Mouse (Mus musculus) embryonic facial prominence, embryonic 11.5 days (tissue): ENCODE measurements around the gene Ccdc28b. TPM values are rescaled to one million over a fixed set of nuclear protein-coding genes. Genes with fewer than 3 reads are reported as not detected.
A peak's percentile ranks its signal among the peaks of the same experiment; 100 is the strongest.

Experiments
- ATAC-seq: fragments of 200-750 bp; cut with Nextera tagmentation; replicated peaks from 2 replicates; pipeline ENCODE4 v1.8.0; 2017; ENCODE audit warnings: low read depth; ENCODE audit not compliant: insufficient number of reproducible peaks, low FRiP score, low TSS enrichment
- DNase-seq: peaks from one replicate; pipeline ENCODE4 v3.0.0-alpha.2; 2015; ENCODE audit warnings: low spot score
- H3K27ac ChIP-seq: fragments of 300-500 bp; sonication (generic); replicated peaks from 2 replicates; pipeline ENCODE4 v1.5.1; 2014; ENCODE audit warnings: mild to moderate bottlenecking, low read depth, low read length, control low read depth
- H3K27me3 ChIP-seq: fragments of 300-500 bp; sonication (generic); 2 replicates; pipeline ENCODE4 v1.6.1; 2014; ENCODE audit warnings: mild to moderate bottlenecking, low read length, moderate library complexity, mixed read lengths; ENCODE audit not compliant: control insufficient read depth, insufficient read depth
- H3K36me3 ChIP-seq: fragments of 300-500 bp; sonication (generic); replicated peaks from 2 replicates; pipeline ENCODE4 v1.6.1; 2014; ENCODE audit warnings: low read depth, mild to moderate bottlenecking, low read length, moderate library complexity, mixed read lengths; ENCODE audit not compliant: control insufficient read depth, insufficient read depth
- H3K4me1 ChIP-seq: fragments of 300-500 bp; sonication (generic); 2 replicates; pipeline ENCODE4 v1.6.1; 2014; ENCODE audit warnings: low read length, mixed read lengths; ENCODE audit not compliant: control insufficient read depth, insufficient read depth
- H3K4me2 ChIP-seq: fragments of 300-500 bp; sonication (generic); 2 replicates; pipeline ENCODE4 v1.6.1; 2014; ENCODE audit warnings: low read depth, mild to moderate bottlenecking, control low read depth, low read length, moderate library complexity
- H3K4me3 ChIP-seq: fragments of 300-500 bp; sonication (generic); 2 replicates; pipeline ENCODE4 v1.5.1; 2014; ENCODE audit warnings: low read depth, low read length, control low read depth
- H3K9ac ChIP-seq: fragments of 300-500 bp; sonication (generic); replicated peaks from 2 replicates; pipeline ENCODE4 v1.6.1; 2014; ENCODE audit warnings: mild to moderate bottlenecking, control low read depth, low read length
- H3K9me3 ChIP-seq: fragments of 300-500 bp; sonication (generic); replicated peaks from 2 replicates; pipeline ENCODE4 v1.6.1; 2016; ENCODE audit warnings: mild to moderate bottlenecking, low read length, inconsistent platforms, mixed read lengths; ENCODE audit not compliant: control insufficient read depth
- WGBS: fragments of 180-500 bp; shearing (Covaris S2); extraction: QIAGEN DNeasy Blood & Tissue Kit; methylation state at CpG from one replicate; pipeline ENCODE4 v1.1.7; 2014; 5-methylcytosine and 5-hydroxymethylcytosine counted together
- polyA plus RNA-seq: library from polyadenylated mRNA; unstranded; fragments of >200 nt; fragmentation: Nextera tagmentation; extraction: Ambion mirVana; gene quantifications from 2 replicates; pipeline ENCODE4 v1.2.1, GENCODE M21; 2014

The Ccdc28b gene
- polyA plus RNA-seq, 1 experiment from 2014 or later: 55.8 TPM

- Histone ChIP-seq H3K27me3 (no peaks in the 10 kb centered on the region), H3K27ac (no peak overlapping the region), H3K9me3 (no peaks in the 10 kb centered on the region), H3K4me3 (no peak overlapping the region), H3K4me1 (peaks cover 4% of the 10 kb centered on the region; the same call in 1 of the 2 replicates), H3K9ac (no peak overlapping the region), H3K36me3 (peaks cover 6% of the 10 kb centered on the region), H3K4me2 (no peak overlapping the region)
- WGBS: 80% methylated on average over 11 of the region's 11 CpGs
- no peak for ATAC-seq
- no peak for DNase-seq
Observed at GRCm38 (mm10) chr4:129622120-129622802, 1.5 kb downstream of the Ccdc28b start.

- Histone ChIP-seq H3K27ac (no peak overlapping the region), H3K4me1 (peaks cover 4% of the 10 kb centered on the region; the same call in 1 of the 2 replicates), H3K27me3 (no peaks in the 10 kb centered on the region), H3K36me3 (peaks cover under 1% of the 10 kb centered on the region; the same call in 1 of the 2 replicates), H3K4me2 (no peak overlapping the region), H3K9ac (no peak overlapping the region), H3K9me3 (no peaks in the 10 kb centered on the region), H3K4me3 (no peak overlapping the region)
- no peak for ATAC-seq
- DNase-seq: no peak
- WGBS: 87% methylated on average over 8 of the region's 8 CpGs
Observed at GRCm38 (mm10) chr4:129621283-129621841, 2.4 kb downstream of the Ccdc28b start.

GRCm38 (mm10) chr4:129620419-129621282, 3.1 kb downstream of the Ccdc28b start:
- ATAC-seq: no peak
- H3K9ac ChIP-seq: no peak overlapping the region
- WGBS: 92% methylated on average over 11 of the region's 11 CpGs

GRCm38 (mm10) chr4:129618786-129619691, 4.7 kb downstream of the Ccdc28b start, which contains the start of gene Iqcc:
Gene Iqcc, minus strand, starts transcription at chr4:129619099.
- Histone ChIP-seq H3K27ac (peak within 1 kb of the TSS; percentile 63; the same call in 1 of the 2 replicates), H3K4me3 (peak within 1 kb of the TSS; percentile 68), H3K27me3 (no peaks in the 10 kb centered on the region), H3K9ac (peak within 1 kb of the TSS; percentile 83), H3K4me2 (peak within 1 kb of the TSS; percentile 78), H3K9me3 (no peaks in the 10 kb centered on the region), H3K36me3 (no peaks in the 10 kb centered on the region), H3K4me1 (no peaks in the 10 kb centered on the region)
- DNase-seq: peak; percentile 95
- peak; percentile 70 for ATAC-seq
- WGBS: 5% methylated on average over 43 of the region's 44 CpGs

More at GRCm38 (mm10) chr4:129620419-129621282, 3.1 kb downstream of the Ccdc28b start:
- Histone ChIP-seq H3K27me3 (no peaks in the 10 kb centered on the region), H3K4me1 (peaks cover 4% of the 10 kb centered on the region; the same call in 1 of the 2 replicates), H3K27ac (no peak overlapping the region), H3K4me3 (no peak overlapping the region), H3K36me3 (no peaks in the 10 kb centered on the region), H3K4me2 (no peak overlapping the region), H3K9me3 (no peaks in the 10 kb centered on the region)
- DNase-seq: no peak

- peak overlapping the region; percentile 78 for H3K4me2 ChIP-seq
- DNase-seq: no peak
- H3K9ac ChIP-seq: peak overlapping the region; percentile 83
- peak overlapping the region; percentile 68 for H3K4me3 ChIP-seq
- H3K36me3 ChIP-seq: no peaks in the 10 kb centered on the region
- H3K27ac ChIP-seq: no peak overlapping the region
- H3K9me3 ChIP-seq: no peaks in the 10 kb centered on the region
- H3K4me1 ChIP-seq: no peaks in the 10 kb centered on the region
- ATAC-seq: no peak
- H3K27me3 ChIP-seq: no peaks in the 10 kb centered on the region
- WGBS: 94% methylated on average over 5 of the region's 5 CpGs
Observed at GRCm38 (mm10) chr4:129618031-129618430, 5.7 kb downstream of the Ccdc28b start.

GRCm38 (mm10) chr4:129617121-129617641, 6.6 kb downstream of the Ccdc28b start:
- H3K27ac ChIP-seq: no peak overlapping the region
- no peaks in the 10 kb centered on the region for H3K36me3 ChIP-seq
- H3K4me1 ChIP-seq: no peaks in the 10 kb centered on the region
- no peak overlapping the region for H3K4me2 ChIP-seq
- no peak overlapping the region for H3K4me3 ChIP-seq
- no peaks in the 10 kb centered on the region for H3K9me3 ChIP-seq
- no peak for ATAC-seq
- H3K27me3 ChIP-seq: no peaks in the 10 kb centered on the region
- DNase-seq: no peak
- 95% methylated on average over 7 of the region's 7 CpGs for WGBS
- H3K9ac ChIP-seq: no peak overlapping the region

GRCm38 (mm10) chr4:129616631-129617030, 7.1 kb downstream of the Ccdc28b start:
- no peak overlapping the region for H3K9ac ChIP-seq
- H3K27ac ChIP-seq: no peak overlapping the region
- H3K4me2 ChIP-seq: no peak overlapping the region
- ATAC-seq: no peak
- no peak overlapping the region for H3K4me3 ChIP-seq
- DNase-seq: no peak
- WGBS: 85% methylated on average over 3 of the region's 3 CpGs
- H3K27me3 ChIP-seq: no peaks in the 10 kb centered on the region
- H3K9me3 ChIP-seq: no peaks in the 10 kb centered on the region
- no peaks in the 10 kb centered on the region for H3K36me3 ChIP-seq
- no peaks in the 10 kb centered on the region for H3K4me1 ChIP-seq
